Mouse (Mus musculus): ENCODE data around the gene Rprd1b. TPM values are rescaled to one million over a fixed set of nuclear protein-coding genes. Genes with fewer than 3 reads are reported as not detected.

Gene Rprd1b
- total RNA-seq, 2 experiments from 2014 or later: 25.0 to 39.9 TPM

DNA sequence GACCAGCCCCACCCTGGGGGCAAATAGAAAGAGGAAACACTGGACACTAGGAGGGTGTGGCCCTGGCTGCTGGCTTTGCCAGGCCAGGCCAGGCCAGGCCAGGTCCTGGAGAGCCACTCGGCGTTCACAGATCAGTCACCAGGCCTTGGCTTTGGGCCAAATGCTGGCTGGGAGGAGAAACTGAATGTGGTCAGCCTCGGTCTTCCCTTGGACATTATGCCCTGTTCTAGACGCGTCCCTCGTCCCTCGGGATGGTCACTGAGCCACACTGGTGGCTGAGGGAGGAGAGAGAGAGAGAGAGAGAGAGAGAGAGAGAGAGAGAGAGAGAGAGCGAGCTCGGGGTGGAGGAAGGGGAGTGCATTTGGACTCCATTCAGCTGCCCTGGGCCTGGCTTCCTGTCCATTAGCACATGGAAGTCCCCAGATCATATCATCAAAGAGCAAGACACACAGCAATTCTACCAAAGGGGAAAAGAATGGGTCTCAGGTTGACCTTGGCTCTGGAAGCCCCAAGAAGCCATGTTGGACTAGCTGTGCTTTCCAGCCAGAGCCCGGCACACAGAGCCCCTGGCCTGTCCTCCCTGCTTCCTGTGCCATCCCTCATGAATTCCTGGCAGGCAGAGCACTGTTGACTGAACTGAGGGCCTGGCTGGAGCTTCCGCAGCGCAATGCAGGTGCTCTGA lies 93.5 kb downstream of the Rprd1b start:
- peak; percentile 90 for DNase-seq

DNA sequence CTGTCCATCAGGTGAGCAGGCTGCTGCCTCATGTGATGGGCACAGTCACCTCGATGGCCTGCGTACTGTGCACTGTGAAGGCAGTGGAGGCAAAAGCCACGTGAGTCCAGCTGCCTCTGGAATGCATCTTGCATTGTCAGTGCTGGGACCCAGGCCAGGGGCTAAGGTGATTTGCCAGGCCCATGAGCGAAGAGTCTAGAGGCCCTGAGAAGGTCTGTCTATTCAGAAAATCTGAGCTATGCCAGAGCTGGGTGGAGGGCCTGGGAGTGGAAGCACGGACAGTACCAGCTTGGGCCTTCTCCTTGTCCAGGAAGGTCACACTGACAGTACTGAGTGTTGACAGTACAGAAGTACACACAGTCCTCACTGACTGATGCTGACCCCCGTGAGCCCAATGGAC lies 94.5 kb downstream of the Rprd1b start:
- DNase-seq: no peak

DNA sequence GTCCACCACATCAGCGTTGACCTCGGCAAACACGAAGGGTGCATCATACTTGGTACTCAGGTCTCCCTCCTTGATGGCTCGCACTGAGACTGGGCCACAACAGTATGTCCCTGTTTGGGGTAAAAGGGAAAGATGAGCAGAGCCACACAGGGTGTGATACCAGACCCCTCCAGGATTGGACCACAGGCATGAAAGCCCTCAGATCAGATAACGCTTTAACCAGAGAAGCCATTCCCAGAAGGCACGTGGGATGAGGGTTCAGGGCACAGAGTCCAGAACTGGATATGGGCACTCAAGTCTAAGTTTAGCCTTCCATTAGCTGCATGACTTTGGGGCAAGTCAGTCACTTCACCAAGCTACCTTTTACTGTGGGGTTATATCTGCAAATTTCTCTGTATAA lies 98.9 kb downstream of the Rprd1b start:
- DNase-seq: no peak

DNA sequence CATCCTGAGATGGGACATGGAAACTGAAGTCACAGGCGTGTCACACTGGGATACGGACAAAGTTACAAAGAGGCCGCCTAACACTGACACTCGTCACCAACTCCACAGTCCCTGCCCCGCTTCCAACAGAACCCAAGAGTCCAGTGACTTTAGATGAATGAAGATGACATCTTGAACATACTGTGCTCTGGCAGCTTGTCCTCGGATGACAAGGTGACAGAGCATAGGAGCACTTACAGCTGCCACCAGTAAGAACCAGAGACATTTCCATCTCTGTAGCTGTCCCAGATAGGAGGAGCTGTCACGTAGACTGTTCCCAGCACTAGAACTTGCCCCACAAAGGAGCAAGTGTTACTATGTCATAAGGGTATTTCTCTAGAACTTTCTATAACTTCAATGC lies 99.6 kb downstream of the Rprd1b start:
- no peak for DNase-seq

DNA sequence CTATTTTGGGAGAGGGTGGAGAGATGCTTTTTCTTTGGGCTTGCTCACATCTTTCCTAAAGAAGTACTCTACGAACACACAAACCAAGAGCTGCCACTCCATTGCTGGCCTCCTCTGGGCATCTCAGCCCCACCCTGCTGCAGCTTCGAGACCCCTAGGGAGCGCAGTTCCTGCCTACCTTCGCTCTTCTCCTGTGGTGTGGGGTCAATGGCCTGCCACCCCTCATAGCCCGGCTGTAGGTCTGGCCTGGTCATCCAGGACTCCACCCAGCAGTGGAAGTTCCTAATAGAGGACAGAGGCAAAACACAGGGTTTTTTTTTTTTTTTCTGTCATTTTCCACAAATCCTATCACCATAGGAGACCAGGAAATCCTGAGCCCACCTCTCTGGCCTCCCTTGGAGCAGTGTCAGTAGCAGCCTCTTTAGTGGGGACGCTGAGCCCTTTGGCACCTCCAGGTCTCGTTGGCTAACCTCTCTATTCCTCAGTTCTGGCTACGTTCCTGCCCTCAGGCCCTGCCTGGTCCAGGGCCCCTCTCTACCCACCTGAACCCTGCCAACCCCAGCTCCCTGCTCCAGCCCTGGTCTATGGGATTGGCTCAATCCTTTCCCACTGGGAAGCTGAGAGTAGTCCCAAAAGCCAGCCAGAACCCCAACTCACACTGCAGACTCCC lies 100.3 kb downstream of the Rprd1b start:
- no peak for DNase-seq

DNA sequence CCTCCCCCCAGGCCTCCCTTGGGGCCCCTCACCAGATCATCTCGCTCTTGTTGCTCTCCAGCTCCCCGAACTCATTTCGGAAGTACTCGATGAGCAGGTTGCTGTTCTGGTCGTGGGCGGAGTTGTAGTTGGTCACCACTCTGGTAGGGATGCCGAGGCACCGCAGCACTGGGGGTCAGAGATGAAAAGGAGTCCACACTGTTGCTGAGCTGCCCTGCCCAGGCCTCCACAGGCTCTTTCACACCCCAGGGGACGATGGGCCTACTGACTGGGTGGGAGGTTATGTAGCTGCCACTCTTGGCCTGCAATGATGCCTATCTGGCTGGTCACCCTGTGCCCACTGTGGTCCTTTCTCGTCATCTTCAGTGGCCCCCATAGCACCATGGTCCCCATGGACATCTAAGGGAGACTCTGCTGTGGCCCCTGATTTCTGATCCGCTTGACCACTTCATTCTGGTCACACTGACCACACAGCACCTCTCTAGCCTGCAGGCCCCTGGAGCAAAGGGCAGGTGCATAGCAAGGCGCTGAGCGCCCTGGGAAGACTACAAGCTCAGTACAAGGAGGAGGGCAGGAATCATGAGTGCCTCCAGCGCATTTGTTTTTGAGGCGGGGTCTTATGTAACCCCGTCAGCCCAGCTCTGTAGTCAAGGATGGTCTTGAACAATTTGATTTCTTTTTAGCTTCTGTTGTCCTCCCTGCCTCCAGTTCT lies 101.2 kb downstream of the Rprd1b start:
- no peak for DNase-seq

DNA sequence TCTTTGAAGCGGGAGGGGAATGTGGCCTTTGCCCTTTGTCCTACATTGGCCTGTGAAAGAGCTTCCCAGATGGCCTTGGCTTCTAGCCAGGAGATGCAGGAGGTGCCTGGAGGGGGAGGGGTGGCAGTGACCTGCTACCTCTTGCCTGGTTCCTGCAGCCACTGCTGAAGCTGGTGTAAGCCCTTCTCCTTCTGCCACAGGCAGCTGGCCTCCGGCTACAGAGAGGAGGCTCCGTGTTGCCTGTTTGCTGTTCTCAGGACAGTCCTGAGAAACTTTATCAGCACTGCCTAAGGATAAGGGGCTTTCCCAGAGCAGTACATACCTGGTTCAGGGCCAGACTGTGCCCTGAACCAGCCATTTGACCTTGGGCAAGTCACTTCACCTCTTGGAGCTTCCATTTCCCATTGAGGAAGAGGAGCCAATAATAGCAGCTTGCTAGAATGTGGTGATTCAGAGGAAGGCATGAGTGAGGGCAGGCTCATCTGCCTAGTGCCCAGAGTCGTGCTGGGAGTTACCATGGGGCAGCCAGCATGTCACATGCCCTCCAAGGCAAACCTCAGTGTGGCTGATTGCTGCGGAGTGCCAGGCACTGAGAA lies 102.2 kb downstream of the Rprd1b start:
- DNase-seq: peak; percentile 89

DNA sequence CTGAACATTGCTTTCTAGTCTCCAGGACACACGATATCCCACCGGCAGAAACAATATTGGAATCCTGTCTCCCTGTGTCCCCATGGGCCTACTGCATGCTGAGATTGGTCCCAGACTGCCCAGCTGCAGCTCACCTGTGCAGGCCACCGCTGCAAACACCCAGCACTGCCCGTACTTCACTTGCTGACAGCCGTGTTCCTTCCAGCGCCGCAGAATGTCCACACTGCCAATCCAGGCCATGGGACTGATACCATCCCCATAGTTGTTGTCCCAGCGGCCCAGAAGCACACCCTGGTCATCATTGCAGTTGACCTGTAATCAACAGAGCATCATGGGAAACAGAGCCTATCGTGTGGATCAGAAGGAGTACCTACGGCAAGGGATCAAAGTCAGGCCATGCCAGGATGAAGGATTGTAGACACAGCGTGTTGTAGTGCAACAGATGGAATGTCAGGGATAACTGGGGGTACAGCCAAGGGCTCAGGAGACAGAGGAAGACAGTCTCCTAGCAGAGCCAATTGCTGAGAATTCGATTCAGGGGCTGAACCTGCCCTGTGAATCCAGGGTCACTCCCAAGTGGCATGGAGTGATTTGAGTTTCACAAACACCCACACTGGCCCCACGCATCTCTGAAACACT lies 103.0 kb downstream of the Rprd1b start:
- no peak for DNase-seq

DNA sequence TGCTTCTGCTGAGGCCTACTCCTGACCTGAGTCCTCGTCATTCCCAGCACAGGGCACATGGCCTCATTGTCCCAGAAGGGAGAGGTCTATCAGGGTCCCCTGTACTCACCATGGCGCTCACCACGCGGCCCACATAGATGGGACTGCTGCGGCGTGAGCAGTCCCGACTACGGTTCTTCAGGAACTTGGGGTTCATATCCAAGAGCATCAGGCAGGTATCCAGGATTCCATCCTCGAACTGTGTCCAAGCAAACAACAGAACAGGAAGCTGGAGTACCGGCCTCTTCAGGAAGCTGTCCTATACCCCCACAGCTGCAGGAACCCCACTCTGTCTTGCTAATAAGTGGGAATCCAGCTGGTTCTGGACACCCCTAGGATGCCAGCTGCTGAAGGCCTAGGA lies 104.0 kb downstream of the Rprd1b start:
- no peak for DNase-seq

DNA sequence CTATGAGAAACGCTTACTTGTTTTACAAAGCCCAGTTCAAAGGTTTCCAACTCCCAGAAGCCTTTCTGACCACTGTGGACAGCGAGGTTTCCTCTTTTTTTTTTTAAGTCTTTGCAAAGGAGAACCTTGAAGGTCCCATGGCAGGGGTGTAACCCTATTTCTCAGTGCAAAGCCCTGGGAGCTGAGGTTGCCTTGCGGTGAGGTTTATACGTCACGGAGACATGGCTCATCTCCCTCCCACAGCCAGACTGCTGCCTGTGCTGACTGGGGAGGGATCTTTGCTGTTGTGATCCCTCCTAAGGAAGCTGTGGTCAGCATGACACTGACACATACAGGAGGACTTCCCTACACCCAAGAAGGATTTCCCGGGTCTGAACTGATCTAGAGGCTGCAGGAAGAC lies 104.8 kb downstream of the Rprd1b start:
- no peak for DNase-seq

DNA sequence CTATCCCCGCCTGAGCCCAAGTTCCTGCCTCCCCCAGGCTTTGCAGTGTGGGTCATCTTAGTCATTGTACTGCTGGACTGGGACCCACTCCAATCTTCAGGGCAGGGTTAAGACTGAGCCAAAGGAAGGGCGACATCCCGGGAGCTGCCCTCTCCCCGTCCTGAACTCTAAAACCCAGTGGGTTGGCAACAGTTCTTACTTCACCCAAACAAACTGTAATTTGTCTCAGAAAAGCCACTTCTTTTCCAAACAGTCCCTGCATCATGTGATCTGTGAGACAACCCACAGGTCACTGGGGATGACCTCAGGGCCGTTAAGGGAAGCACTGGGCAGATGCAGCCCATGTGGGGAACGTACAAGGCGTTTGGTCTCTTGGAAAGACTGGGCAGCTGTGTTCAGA lies 107.9 kb downstream of the Rprd1b start:
- DNase-seq: no peak

DNA sequence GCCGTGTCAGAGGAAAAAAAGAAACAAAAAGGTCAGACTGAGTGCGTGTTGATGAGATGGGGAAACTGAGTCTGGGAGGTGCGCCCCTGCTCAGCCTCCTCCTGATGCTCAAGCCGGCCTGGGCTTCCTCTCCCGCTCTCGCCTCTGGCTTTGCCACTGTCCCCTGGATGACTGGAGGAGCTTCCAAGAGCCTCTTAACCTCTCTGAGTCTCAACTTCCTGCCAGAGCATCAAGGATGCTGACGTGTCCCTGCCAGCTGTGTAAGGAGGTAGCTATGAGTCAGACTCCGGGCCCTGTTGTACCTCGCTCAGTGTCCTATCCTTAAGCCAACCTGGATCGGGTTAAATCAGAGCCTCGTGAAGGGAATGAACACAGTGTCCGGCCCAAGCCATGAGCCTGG lies 109.5 kb downstream of the Rprd1b start:
- no peak for DNase-seq

DNA sequence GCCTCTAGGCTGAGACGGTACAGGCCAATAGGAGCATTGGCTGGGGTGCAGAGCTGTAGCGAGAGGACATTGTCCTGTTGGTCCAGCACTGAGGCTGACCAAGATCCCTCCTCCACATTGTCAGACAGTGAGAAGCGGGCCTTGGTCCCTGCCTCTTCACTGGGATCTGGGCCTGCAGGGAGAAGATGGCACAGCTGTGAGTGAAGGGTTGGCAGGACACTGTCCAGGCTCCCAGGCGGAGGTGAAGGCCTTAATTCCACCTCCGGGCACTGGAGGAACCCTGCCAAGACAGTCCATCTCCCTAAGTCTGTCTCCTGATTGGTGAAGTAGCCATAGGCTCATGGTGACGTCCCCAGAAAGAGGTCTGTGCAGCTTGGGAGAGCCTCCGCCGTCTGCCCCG lies 110.5 kb downstream of the Rprd1b start:
- no peak for DNase-seq

DNA sequence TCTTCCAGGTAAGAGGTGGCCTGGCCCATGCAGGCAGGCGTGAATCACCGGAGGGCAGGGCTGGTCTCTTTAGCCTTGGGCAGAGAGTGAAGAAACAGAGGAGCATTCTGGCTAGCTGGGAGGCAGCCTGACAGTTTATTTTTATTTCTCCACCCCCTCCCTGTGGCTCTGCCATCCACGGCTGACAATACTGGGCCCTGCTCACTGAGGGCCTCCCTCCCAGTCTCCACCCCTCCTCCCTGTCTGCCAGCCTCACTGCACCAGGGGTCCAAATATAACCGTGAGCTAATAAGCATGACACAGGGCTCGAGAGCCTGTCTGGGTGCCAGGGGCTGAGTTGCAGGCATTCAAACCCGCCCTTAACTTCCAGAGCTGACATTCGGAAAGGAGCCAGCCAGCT lies 111.3 kb downstream of the Rprd1b start:
- peak; percentile 74 for DNase-seq

DNA sequence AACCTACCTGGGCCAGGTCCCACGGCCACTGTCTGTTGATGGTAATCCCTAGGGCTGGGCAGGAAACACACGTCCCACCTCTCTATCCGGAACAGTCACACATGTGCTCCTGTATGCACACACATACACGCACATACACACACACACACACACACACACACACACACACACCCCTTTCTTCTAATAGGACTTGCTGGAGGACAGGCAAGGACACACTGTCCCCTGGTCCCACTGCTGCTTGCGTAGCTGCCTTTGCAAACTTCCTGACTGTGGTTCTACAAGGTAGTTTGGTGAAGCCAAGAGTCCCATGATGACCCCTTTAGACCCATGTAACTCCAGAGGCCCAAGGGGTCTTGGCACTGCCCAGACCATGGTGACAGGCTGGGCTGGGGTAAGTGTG lies 112.4 kb downstream of the Rprd1b start:
- no peak for DNase-seq

DNA sequence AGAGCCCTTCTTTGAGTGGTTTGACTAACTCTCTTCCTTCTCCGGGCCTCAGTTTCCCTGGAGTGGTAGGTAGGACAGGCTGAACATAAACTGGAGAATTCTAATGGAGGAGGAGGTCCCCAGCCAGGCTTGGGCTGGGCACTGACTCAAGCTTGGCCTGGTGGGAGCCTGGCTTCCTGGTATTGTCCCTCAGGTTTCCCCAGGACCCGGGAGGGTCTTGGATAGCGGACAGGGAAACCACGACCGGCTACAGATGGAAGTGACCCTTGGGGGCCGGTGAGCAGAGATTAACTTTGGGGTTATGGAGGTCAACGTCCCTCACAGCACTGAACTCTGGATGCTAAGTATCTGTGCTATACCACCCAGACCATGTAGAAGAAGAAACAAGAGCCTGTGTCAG lies 113.0 kb downstream of the Rprd1b start:
- DNase-seq: no peak

DNA sequence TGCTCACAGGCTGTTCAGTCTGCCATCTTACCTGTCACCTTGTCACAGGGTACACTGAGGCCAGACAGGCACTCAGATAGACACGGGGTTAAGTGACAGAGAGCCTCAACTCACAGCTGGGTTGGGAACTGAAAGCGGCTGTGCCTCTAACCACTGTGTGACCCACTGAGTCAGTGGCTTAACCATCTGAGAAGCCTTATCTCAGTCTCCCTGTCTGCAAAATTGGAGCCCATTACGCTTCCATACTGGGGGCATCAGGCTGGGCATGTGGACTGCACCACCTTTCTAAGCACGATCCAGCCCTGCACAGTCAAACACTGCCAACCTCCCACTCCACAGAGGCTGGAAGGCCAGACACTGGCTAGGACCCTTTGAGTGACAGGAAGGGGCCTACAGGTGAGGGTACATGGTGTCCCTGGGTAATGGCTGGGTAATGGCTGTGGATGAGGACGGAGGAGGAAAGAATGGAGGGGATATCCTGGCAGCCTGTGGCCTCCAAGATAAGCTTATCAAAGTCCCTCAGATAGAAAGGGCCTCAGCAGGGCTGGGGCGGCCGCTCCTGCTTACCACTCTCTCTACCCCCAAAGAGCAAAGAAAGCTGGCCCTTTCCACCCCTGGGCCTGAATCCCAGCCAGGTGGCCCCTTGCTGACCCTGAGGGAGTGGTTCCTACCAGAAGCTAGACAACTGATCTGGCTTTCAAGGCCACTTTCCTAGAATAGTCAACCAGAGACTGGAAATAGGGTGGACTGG lies 113.6 kb downstream of the Rprd1b start:
- DNase-seq: no peak

DNA sequence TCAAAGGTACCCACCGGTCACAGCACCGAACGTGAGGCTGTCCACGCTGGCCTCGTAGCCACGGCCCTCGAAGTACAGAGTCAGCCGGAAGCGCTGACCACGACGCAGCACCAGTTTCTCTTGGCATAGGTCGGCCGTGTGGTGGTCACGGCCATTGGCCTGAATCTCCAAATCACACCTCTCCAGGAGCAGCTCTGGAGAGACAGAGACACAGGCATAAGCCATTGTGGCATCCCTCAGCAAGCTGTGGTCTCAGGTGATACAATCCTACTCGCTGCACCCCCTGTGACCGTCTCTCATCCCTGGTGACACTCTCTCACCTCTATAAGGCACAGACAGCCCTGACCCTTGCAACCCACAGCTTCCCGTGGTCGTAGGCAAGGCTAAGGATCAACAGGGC lies 114.7 kb downstream of the Rprd1b start:
- no peak for DNase-seq

DNA sequence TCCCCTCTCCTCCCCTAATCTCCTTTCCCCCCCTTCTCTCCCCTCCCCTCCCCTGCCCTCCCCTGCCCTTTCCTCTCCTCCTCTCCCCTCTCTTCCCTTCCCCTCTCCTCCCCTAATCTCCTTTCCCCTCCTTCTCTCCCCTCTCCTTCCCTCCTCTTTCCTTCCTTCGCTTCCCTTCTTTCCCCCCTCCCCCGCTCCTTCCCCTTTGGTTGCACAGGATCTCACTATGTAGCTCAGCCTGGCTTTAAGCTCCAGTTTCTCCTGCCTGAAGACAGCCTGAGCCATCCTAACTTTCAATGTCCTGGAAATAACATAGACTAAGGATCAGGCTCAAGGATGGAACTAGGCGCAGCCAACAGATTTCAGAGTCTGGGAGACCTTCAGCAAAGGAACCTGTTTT lies 115.5 kb downstream of the Rprd1b start:
- DNase-seq: no peak

DNA sequence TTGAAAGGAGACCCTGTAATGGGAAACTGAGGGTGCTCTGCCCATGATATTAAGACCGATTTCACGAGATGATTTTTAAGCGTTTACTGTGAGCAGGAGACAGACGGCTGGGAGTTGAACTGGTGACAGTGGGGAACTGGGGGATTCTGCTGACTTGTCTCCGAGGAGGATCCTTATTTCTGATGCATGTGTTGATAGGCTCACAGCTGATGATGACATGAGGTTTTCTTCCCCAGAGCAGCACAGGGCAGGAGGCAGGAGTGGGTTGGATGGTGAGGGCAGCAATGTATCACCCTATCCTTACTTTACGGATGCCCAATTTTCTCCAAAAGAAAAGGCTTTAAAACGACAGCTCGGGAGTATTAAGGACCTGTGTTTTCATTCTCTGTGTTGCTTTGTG lies 116.0 kb downstream of the Rprd1b start:
- no peak for DNase-seq

DNA sequence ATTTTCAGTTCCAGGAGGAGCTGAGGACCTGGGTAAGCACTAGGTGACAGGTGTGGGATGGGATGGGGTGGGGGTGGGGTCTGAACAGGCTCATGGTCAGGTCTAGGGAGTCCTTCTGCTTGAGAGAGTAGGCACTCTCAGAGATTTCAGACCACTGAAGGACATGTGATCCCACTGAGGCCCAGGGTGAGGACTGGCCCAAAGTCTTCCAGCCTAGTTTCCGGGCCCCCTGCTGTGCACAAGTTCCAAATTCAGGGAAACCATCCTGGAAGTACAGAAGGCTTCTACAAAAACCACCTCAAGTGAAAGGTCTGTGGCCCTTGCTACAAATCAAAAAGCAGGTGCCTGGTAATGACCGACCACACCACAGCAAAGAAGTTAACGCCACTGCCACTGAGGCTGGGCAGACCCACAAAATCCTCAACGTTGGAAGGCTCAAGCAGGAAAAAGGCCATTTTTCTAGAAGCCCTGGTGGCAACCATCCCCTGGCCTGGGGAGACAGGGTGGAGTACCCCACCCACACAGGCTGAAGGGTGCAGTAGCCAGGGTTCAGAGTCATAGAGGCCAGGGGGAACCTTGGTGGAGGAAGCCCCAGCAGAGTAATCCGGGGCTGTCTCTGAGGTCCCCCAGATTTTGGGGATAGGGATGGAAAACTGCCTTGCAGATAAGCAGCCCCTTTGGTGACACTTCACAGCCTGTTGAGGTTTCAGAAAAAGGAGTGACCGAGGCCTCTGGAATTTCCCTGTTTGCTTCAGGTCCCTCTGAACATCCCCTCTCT lies 116.6 kb downstream of the Rprd1b start:
- no peak for DNase-seq
